Mouse (Mus musculus): ENCODE measurements at regions not wholly inside any gene's neighbourhood (a gene's known extent, or its start where the extent isn't known, plus 50 kb on each side); places are given as distances from the start of the nearest gene placed in this dataset.

- Histone ChIP-seq H3K4me3 (ENCODE audit: control insufficient read depth in 1 of 2, insufficient read depth in 1 of 2, low read depth in 1 of 2, low read length in 2 of 2) (no peak overlapping the region), H3K27me3 (ENCODE audit: control insufficient read depth, insufficient read depth, low read length) (no peaks in the 10 kb centered on the region), H3K4me1 (ENCODE audit: control insufficient read depth in 2 of 2, insufficient read depth in 2 of 2, low read length in 2 of 2) (no peaks in the 10 kb centered on the region), H3K27ac (replicated peaks in 1 of 2; ENCODE audit: control insufficient read depth in 1 of 2, insufficient read depth in 1 of 2, low read depth in 2 of 2, low read length in 2 of 2) (no peak overlapping the region), H3K36me3 (ENCODE audit: control insufficient read depth, insufficient read depth, low read length) (no peaks in the 10 kb centered on the region), H3K9me3 (ENCODE audit: control insufficient read depth, low read length) (no peaks in the 10 kb centered on the region), H3K4me2 (ENCODE audit: low read length) (no peak overlapping the region), H3K9ac (ENCODE audit: low read length) (no peak overlapping the region)
- ATAC-seq (ENCODE audit: insufficient number of reproducible peaks, insufficient read depth, low FRiP score, low read depth), result no peak
- 81% methylated on average over 1 of the region's 1 CpGs for WGBS
Measured at GRCm38 (mm10) chr4:95450286-95450685, 107.0 kb upstream of the Fggy start.

DNA sequence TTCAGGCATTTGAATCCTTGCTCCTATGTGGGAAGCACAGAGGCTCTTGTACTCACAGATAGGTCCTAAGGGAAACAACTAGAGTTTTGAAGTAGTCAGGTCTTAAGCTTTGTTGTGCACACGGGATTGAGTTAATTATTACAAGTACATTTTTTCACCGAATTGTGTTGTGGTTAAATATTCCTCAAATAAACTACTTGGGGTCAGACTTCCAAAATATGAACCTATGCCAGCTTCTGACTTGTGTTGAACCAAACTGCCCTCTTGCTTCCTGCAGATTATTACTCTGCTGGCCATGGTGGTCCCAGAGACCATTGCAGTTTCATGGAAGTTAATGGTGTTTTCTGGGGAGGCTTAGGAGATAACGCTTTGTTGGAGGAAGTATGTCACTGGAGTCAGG is 105.5 kb upstream of the Fggy start:
- Histone ChIP-seq H3K27ac (replicated peaks in 1 of 2; ENCODE audit: control insufficient read depth in 1 of 2, insufficient read depth in 1 of 2, low read depth in 2 of 2, low read length in 2 of 2) (no peak overlapping the region), H3K4me2 (ENCODE audit: low read length) (no peak overlapping the region), H3K9me3 (ENCODE audit: control insufficient read depth, low read length) (no peaks in the 10 kb centered on the region), H3K36me3 (ENCODE audit: control insufficient read depth, insufficient read depth, low read length) (no peaks in the 10 kb centered on the region), H3K4me1 (ENCODE audit: control insufficient read depth in 2 of 2, insufficient read depth in 2 of 2, low read length in 2 of 2) (no peaks in the 10 kb centered on the region), H3K27me3 (ENCODE audit: control insufficient read depth, insufficient read depth, low read length) (no peaks in the 10 kb centered on the region), H3K4me3 (ENCODE audit: control insufficient read depth in 1 of 2, insufficient read depth in 1 of 2, low read depth in 1 of 2, low read length in 2 of 2) (no peak overlapping the region), H3K9ac (ENCODE audit: low read length) (no peak overlapping the region)
- WGBS, result 77% methylated on average over 3 of the region's 3 CpGs
- ATAC-seq (ENCODE audit: insufficient number of reproducible peaks, insufficient read depth, low FRiP score, low read depth), result no peak

DNA sequence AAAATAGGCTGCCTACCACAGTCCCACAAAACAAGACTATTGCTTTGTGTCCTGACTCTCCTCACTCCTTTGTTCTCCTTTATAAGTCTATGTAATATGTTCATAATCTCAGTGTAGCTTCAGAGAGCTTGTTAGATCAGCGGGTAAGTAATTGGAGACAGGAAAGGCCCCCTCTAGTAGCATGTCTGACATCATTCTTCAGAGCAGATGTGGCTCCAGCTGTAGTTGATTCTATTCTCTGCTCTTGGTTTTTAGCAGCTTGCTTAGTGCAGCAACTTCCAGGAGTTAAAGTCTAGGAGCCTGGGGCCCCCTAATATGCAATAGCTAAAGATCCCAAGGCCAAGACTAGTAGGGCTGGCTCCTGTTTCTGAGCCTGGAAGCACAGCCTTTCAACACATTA is 101.0 kb upstream of the Fggy start:
- no peak overlapping the region for H3K27ac ChIP-seq (replicated peaks in 1 of 2; ENCODE audit: control insufficient read depth in 1 of 2, insufficient read depth in 1 of 2, low read depth in 2 of 2, low read length in 2 of 2)
- no peaks in the 10 kb centered on the region for H3K27me3 ChIP-seq (ENCODE audit: control insufficient read depth, insufficient read depth, low read length)
- no peaks in the 10 kb centered on the region for H3K9me3 ChIP-seq (ENCODE audit: control insufficient read depth, low read length)
- no peak overlapping the region for H3K4me2 ChIP-seq (ENCODE audit: low read length)
- H3K9ac ChIP-seq (ENCODE audit: low read length), result no peak overlapping the region
- no peaks in the 10 kb centered on the region for H3K4me1 ChIP-seq (ENCODE audit: control insufficient read depth in 2 of 2, insufficient read depth in 2 of 2, low read length in 2 of 2)
- no peak for ATAC-seq (ENCODE audit: insufficient number of reproducible peaks, insufficient read depth, low FRiP score, low read depth)
- 62% methylated on average over 1 of the region's 1 CpGs for WGBS
- H3K4me3 ChIP-seq (ENCODE audit: control insufficient read depth in 1 of 2, insufficient read depth in 1 of 2, low read depth in 1 of 2, low read length in 2 of 2), result no peak overlapping the region
- H3K36me3 ChIP-seq (ENCODE audit: control insufficient read depth, insufficient read depth, low read length), result no peaks in the 10 kb centered on the region

- no peak for ATAC-seq (ENCODE audit: insufficient number of reproducible peaks, insufficient read depth, low FRiP score, low read depth)
- Histone ChIP-seq H3K9me3 (ENCODE audit: control insufficient read depth, low read length) (no peaks in the 10 kb centered on the region), H3K4me2 (ENCODE audit: low read length) (no peak overlapping the region), H3K27me3 (ENCODE audit: control insufficient read depth, insufficient read depth, low read length) (no peaks in the 10 kb centered on the region), H3K36me3 (ENCODE audit: control insufficient read depth, insufficient read depth, low read length) (no peaks in the 10 kb centered on the region), H3K4me3 (ENCODE audit: control insufficient read depth in 1 of 2, insufficient read depth in 1 of 2, low read depth in 1 of 2, low read length in 2 of 2) (no peak overlapping the region), H3K4me1 (ENCODE audit: control insufficient read depth in 2 of 2, insufficient read depth in 2 of 2, low read length in 2 of 2) (no peaks in the 10 kb centered on the region), H3K9ac (ENCODE audit: low read length) (no peak overlapping the region), H3K27ac (replicated peaks in 1 of 2; ENCODE audit: control insufficient read depth in 1 of 2, insufficient read depth in 1 of 2, low read depth in 2 of 2, low read length in 2 of 2) (no peak overlapping the region)
- 85% methylated on average over 5 of the region's 5 CpGs for WGBS
Measured at GRCm38 (mm10) chr4:95456943-95457342, 100.4 kb upstream of the Fggy start.

DNA sequence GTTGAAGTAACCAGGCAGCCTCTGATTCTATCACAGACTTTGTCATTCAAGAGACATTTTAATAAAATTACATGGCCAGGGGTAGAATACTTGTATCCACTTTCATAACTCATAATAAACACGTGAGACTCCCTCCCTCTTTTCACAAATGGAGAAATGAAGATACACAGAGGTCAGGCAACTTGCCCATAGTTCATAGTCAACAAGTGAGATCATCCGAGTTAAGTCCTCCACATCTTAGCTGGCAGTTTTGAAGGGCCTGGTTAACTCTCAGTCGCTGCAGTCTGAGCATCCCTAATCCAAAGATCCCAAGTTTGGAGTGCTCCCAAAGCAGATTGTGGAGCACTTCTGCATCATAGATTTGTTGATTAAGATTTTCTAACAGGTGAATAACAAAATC is 94.8 kb upstream of the Fggy start:
- Histone ChIP-seq H3K4me3 (ENCODE audit: control insufficient read depth in 1 of 2, insufficient read depth in 1 of 2, low read depth in 1 of 2, low read length in 2 of 2) (no peak overlapping the region), H3K36me3 (ENCODE audit: control insufficient read depth, insufficient read depth, low read length) (no peaks in the 10 kb centered on the region), H3K9ac (ENCODE audit: low read length) (no peak overlapping the region), H3K4me2 (ENCODE audit: low read length) (no peak overlapping the region), H3K27me3 (ENCODE audit: control insufficient read depth, insufficient read depth, low read length) (no peaks in the 10 kb centered on the region), H3K27ac (replicated peaks in 1 of 2; ENCODE audit: control insufficient read depth in 1 of 2, insufficient read depth in 1 of 2, low read depth in 2 of 2, low read length in 2 of 2) (no peak overlapping the region), H3K4me1 (ENCODE audit: control insufficient read depth in 2 of 2, insufficient read depth in 2 of 2, low read length in 2 of 2) (no peaks in the 10 kb centered on the region), H3K9me3 (ENCODE audit: control insufficient read depth, low read length) (no peaks in the 10 kb centered on the region)
- 58% methylated on average over 3 of the region's 3 CpGs for WGBS
- ATAC-seq (ENCODE audit: insufficient number of reproducible peaks, insufficient read depth, low FRiP score, low read depth), result no peak

- Histone ChIP-seq H3K4me1 (ENCODE audit: control insufficient read depth in 2 of 2, insufficient read depth in 2 of 2, low read length in 2 of 2) (no peaks in the 10 kb centered on the region), H3K9me3 (ENCODE audit: control insufficient read depth, low read length) (no peaks in the 10 kb centered on the region), H3K27me3 (ENCODE audit: control insufficient read depth, insufficient read depth, low read length) (no peaks in the 10 kb centered on the region), H3K4me3 (ENCODE audit: control insufficient read depth in 1 of 2, insufficient read depth in 1 of 2, low read depth in 1 of 2, low read length in 2 of 2) (no peak overlapping the region), H3K36me3 (ENCODE audit: control insufficient read depth, insufficient read depth, low read length) (no peaks in the 10 kb centered on the region), H3K27ac (replicated peaks in 1 of 2; ENCODE audit: control insufficient read depth in 1 of 2, insufficient read depth in 1 of 2, low read depth in 2 of 2, low read length in 2 of 2) (no peak overlapping the region), H3K4me2 (ENCODE audit: low read length) (no peak overlapping the region), H3K9ac (ENCODE audit: low read length) (no peak overlapping the region)
- 69% methylated on average over 8 of the region's 8 CpGs for WGBS
- no peak for ATAC-seq (ENCODE audit: insufficient number of reproducible peaks, insufficient read depth, low FRiP score, low read depth)
Measured at GRCm38 (mm10) chr4:95463082-95463825, 94.1 kb upstream of the Fggy start.

DNA sequence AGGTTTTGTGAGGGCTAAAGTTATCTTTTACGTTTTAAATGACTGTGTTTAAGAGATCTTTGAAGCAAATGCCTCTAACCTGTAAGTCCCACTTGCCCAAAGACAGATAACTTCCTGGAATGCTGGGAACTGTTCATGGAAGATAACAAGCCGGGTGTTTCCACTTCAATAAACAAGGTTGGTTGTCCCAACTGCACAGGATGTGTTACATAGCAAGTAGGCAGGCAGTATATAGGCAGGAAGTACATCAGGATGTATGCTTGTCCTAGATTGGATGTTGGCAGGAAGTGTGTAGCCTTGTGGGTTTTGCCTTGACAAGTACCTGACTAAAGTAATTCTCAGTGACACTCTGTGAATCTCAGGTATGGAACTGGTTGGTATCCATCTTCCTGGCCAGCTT is 90.7 kb upstream of the Fggy start:
- ATAC-seq (ENCODE audit: insufficient number of reproducible peaks, insufficient read depth, low FRiP score, low read depth), result no peak
- no peak overlapping the region for H3K27ac ChIP-seq (replicated peaks in 1 of 2; ENCODE audit: control insufficient read depth in 1 of 2, insufficient read depth in 1 of 2, low read depth in 2 of 2, low read length in 2 of 2)
- 24% methylated on average over 2 of the region's 2 CpGs for WGBS

DNA sequence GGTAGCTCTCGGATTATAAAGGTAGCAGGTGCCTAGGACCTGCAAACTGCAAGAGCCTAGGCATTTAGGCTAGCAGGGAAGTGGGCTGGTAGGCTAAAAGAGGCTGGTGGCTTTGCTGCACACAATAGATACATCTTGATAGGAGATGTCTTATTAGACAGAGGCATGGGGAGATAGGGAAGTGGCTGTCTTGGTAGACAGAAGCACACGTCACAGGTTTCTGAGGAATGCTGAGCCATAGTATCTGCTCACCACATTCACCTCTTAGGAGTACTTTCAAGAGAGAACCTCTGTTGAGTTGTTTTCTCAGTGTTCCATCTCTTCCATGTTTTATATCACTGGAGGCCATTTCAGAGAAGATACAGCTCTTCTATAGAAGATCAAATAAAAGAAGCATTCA is 89.8 kb upstream of the Fggy start:
- no peaks in the 10 kb centered on the region for H3K27me3 ChIP-seq (ENCODE audit: control insufficient read depth, insufficient read depth, low read length)
- H3K36me3 ChIP-seq (ENCODE audit: control insufficient read depth, insufficient read depth, low read length), result no peaks in the 10 kb centered on the region
- no peak overlapping the region for H3K27ac ChIP-seq (replicated peaks in 1 of 2; ENCODE audit: control insufficient read depth in 1 of 2, insufficient read depth in 1 of 2, low read depth in 2 of 2, low read length in 2 of 2)
- H3K4me1 ChIP-seq (ENCODE audit: control insufficient read depth in 2 of 2, insufficient read depth in 2 of 2, low read length in 2 of 2), result no peaks in the 10 kb centered on the region
- H3K4me2 ChIP-seq (ENCODE audit: low read length), result no peak overlapping the region
- H3K9me3 ChIP-seq (ENCODE audit: control insufficient read depth, low read length), result no peaks in the 10 kb centered on the region
- 67% methylated on average over 2 of the region's 2 CpGs for WGBS
- no peak overlapping the region for H3K9ac ChIP-seq (ENCODE audit: low read length)
- no peak for ATAC-seq (ENCODE audit: insufficient number of reproducible peaks, insufficient read depth, low FRiP score, low read depth)
- H3K4me3 ChIP-seq (ENCODE audit: control insufficient read depth in 1 of 2, insufficient read depth in 1 of 2, low read depth in 1 of 2, low read length in 2 of 2), result no peak overlapping the region

More for the DNA sequence above, 90.7 kb upstream of the Fggy start:
- Histone ChIP-seq H3K4me2 (ENCODE audit: low read length) (no peak overlapping the region), H3K9ac (ENCODE audit: low read length) (no peak overlapping the region), H3K36me3 (ENCODE audit: control insufficient read depth, insufficient read depth, low read length) (no peaks in the 10 kb centered on the region), H3K4me3 (ENCODE audit: control insufficient read depth in 1 of 2, insufficient read depth in 1 of 2, low read depth in 1 of 2, low read length in 2 of 2) (no peak overlapping the region), H3K9me3 (ENCODE audit: control insufficient read depth, low read length) (no peaks in the 10 kb centered on the region), H3K27me3 (ENCODE audit: control insufficient read depth, insufficient read depth, low read length) (no peaks in the 10 kb centered on the region), H3K4me1 (ENCODE audit: control insufficient read depth in 2 of 2, insufficient read depth in 2 of 2, low read length in 2 of 2) (no peaks in the 10 kb centered on the region)

Measured in heart, embryonic 14.5 days (tissue).